Mouse (Mus musculus) heart, adult 2 months (tissue): ENCODE results near the gene Slc12a8.

Experiments used
- CTCF ChIP-seq: fragments of 200-600 bp; IDR thresholded peaks from 2 replicates; pipeline ENCODE4 v1.8.1; 2022; ENCODE audit warnings: antibody characterized with exemption, mild to moderate bottlenecking, moderate library complexity
- EP300 ChIP-seq: fragments of 200-500 bp; IDR thresholded peaks from 2 replicates; pipeline ENCODE4 v1.6.1; 2011; ENCODE audit warnings: low read depth, low read length, control low read depth; ENCODE audit not compliant: insufficient read depth

DNA sequence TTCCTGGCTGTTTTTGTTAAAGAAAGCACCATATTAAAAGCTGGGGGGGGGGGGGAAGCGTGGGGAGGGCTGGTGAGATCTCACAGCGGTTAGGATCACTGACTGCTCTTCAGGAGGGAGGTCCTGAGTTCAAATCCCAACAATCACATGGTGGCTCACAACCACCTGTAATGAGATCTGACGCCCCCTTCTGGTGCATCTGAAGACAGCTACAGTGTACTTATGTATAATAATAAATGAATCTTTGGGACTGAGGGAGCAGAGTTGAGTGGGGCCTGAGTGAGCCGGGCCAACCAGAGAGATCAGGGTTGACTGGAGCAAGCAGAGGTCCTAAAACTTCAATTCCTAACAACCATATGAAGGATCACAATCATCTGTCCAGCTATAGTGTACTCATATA, 155.1 kb downstream of the Slc12a8 start:
- TF ChIP-seq CTCF (peak; percentile 40), EP300 (no peak)
